Mouse (Mus musculus) spleen, adult 12 weeks (tissue): ENCODE measurements around the gene Txnl4b.
A peak's percentile ranks its signal among the peaks of the same experiment; 100 is the strongest.

Source experiments
- DNase-seq: peaks from one replicate; pipeline ENCODE4 v3.0.0; 2022; ENCODE audit warnings: low spot score

Gene Txnl4b

GRCm38 (mm10) chr8:109565498-109566333 lies at the start of gene Txnl4b, which contains the start of gene Dhx38:
Txnl4b (plus strand) TSS chr8:109565892.
Dhx38 (minus strand) TSS chr8:109565861.
- peak; percentile 95 for DNase-seq

- DNase-seq: no peak
Observed at GRCm38 (mm10) chr8:109524008-109524407, 41.7 kb upstream of the Txnl4b start.

DNA sequence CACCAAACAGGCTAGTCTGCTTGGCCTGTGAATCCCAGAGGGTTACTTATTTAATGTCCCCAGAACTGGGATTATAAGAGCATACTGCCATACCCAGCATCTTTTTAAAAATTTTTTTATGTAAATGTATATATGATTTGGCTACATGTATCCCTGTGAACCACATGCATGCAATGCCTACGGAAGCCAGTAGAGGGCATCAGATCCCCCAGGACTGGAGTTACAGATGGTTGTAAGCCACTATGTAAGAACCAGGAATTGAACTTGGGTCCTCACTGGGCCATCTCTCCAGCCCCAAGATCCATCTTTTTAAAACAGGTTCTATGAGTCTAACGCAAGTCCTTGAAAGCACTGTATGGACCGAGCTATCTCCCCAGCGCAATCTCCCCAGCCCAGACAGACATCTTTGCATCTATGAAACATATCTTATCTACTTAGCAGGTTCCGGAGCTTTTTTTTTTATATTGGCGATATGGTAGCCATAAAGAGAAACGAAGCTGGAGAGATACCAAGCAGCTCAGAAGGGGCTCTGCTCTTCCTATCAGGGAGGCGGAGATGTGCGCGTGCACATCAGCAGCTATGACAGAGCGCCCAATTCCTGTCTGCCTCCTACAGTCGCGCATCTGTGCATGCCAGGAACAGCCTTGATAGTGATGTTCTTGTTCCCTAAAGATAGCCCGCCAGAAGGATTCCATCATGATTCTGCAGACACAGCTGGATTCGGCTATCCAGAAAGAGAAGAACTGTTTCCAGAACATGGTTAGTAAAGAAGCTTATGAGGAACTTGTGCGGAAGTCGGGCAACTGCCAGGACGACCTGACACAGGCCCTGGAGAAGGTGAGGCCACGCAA lies 30.3 kb upstream of the Txnl4b start:
- DNase-seq: peak; percentile 22

DNA sequence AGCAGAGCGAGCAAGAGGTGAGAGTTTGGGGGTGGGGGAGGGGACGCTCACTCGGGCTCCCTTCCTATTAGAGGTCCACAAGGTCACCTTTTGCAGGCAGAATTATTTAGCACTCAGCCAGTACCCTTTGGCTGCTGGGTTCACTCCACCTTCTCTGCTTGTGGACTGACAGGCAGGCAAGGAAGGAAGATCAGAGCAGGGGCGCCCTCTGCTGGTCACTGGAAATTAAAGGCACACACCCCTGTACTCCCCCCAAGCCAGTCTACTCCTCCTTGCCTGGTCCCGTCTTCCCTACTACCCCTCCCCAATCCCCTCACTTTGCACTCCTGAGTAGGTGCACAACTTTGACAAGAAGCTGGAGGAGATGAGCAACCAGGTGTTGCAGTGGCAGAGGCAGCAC lies 29.0 kb upstream of the Txnl4b start:
- DNase-seq: peak; percentile 49

- no peak for DNase-seq
Observed at GRCm38 (mm10) chr8:109542165-109542564, 23.5 kb upstream of the Txnl4b start.

DNA sequence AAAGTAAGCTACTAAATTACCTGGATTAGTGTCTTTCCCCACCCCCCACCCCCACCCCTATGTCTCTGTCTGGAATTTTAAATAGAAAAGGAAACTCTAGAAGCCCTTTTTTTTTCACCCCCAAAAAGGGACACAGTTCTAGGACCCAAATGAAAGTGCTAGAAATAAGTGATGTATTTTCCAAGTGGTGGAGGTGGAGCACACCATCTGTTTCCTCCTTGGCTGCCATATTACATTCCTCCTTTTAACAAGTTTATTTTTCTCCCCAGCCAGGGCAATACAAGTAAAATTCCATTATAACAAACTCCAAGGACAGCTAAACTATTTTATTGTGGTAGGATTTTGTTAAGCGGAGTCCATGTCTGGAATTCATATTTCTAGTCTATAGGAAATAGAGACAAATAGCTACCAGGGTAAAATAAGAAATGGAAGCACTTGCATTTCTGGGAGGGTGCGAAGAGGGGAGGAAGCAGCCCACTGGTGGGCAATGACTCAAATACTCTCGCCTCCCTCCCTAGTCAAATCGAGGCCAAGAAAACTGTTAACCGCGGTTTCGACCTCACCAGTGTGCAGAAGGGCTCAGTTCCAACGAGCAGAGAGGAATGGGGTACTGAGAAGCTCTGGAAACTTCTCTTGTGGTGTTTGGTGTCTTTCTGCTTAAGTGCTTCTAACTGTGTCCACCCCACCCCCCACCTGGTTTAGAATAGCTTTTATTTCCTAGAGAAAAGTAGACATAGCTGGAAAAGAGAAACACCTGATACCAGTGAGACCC lies 22.8 kb upstream of the Txnl4b start:
- no peak for DNase-seq

DNA sequence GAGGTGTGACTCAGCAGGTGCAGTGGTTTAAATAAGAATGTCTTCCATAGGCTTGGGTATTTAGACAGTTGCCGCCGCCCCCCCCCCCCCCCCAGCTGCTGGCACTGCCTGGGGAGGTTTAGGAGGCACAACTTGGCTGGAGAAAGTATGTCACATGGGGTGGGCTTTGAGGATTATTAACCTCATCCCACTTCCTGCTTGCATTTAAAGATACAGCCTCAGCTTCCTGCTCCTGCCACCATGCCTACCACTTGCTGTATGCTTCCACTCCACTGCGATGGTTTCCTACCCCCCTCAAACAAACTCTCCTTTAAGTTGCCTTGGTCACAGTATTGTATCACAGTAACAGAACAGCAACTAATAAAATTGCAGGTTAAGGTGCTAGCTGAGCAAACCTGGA lies 21.6 kb upstream of the Txnl4b start:
- DNase-seq: no peak

DNA sequence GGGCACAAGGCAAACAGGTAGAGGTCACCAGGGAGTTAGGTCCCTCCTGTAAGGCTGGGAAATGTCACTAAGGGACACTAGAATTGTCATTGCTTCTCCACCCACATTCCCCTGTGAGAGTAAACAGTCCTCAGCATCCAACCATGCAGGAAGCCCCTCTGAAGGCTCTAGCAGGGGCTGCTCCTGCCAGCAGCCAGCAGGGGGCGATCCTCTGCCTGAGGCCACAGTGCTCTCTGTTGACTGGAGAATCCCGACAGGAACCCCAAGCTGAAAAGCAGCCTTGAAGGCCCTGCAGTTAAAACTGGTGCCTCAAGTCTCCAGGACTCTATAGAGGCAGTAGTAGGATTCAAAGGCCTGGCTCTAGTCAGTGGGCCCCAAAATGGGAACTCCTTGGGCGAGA lies 14.0 kb upstream of the Txnl4b start:
- no peak for DNase-seq

GRCm38 (mm10) chr8:109563881-109564280 lies 1.8 kb upstream of the Txnl4b start:
- no peak for DNase-seq

DNA sequence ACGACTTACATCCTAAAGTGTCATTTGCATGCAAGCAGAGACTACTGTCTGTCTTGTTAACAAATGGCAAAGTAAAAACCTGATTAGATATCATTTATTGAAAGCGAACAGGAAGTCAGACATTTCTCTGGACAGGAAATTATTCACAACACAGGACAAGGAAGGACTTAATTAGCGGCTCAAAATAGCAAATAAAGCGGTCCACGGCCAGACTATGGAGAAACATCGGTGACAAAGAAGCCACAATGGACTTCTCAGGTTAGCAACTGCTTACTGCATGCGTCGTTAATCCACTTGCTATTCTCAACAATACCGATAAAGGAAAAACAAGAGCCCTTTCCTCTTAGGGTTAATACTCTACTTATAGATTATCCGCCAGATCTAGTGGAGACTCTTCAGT lies 926 bp upstream of the Txnl4b start:
- DNase-seq: no peak

DNA sequence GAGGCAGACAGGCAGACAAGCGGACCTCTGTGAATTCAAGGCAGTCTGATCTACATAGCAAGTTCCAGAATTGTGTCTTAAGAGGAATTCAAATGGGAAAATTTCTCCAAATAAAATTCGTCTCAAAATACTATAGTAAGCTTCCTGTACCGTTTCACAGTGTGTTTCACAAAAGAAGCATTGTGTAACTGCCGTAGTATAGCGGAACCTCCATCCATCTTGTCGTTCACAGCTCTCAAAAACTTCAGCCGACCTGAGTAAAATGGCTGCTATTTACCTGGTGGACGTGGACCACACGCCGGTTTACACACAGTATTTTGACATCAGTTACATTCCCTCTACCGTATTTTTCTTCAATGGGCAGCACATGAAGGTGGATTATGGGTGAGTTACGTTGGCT lies 5.4 kb downstream of the Txnl4b start:
- DNase-seq: no peak

- no peak for DNase-seq
Observed at GRCm38 (mm10) chr8:109576311-109576710, 10.6 kb downstream of the Txnl4b start.

- no peak for DNase-seq
Observed at GRCm38 (mm10) chr8:109578900-109579301, 13.2 kb downstream of the Txnl4b start, which contains the start of gene Hp. Hp (minus strand) TSS chr8:109579172.

DNA sequence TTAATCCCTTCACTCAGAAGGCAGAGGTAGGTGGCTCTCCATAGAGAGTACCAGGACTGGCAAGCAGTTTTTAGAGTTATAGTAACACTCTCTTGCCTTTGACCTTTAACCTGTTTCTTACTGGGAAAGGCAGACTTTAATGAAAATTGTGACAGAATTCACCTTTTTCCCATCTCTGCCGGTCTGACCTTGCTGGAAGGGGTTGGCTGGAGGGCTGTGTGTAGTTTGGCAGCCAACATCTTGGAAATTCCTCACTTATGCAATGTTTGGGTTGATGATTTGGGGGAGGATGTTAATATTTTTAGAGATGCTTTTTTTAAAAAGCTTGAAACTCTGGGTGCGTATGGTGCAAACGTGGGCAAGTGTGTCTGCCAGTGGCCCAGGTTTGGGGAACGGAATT lies 18.6 kb downstream of the Txnl4b start:
- DNase-seq: no peak

DNA sequence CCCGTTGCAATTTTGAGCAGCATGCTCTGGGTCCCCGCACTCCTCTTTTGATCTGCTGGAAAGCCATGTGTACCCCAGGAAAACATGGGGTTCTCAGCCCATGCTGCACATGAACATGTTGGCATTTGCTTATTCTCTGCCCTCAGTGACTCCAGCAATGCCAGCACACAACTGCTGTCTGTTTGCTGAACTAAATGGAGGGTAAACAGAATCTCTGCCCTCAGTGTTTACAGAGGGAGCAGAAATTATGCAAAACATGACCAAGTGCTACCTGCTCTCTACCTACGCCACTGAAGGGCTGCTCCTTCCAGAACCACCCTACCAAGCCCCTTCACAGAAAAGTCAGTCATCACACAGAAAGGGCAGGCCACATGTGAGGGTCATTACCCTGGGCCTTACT lies 19.1 kb downstream of the Txnl4b start:
- no peak for DNase-seq

- DNase-seq: no peak
Observed at GRCm38 (mm10) chr8:109585652-109586051, 20.0 kb downstream of the Txnl4b start.

DNA sequence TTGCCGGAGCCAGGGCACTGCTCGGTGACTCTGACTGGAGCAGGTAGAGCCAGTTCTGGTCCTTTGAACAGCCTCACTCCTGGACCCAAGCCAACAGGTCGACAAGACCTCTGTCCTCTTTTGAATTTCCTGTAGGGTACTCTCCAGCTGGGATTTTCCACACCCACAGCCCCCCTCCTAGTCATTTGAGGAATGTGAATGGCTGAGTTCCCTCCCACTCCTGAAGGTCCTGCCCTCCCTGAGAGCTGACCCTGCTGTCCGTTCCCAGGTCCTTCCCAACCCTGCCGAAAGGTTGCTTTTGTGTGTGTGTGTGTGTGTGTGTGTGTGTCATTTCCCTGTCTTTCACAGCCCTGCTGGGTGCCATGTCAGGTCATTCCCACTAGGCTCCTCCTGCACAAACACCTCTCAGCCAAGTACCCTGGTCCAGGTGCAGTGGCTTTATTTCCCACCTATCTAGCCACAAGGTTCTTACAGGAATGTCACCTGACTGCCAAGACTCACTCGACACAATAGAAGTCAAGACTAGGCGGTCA lies 21.3 kb downstream of the Txnl4b start:
- DNase-seq: no peak

- DNase-seq: no peak
Observed at GRCm38 (mm10) chr8:109590901-109591300, 25.2 kb downstream of the Txnl4b start.

DNA sequence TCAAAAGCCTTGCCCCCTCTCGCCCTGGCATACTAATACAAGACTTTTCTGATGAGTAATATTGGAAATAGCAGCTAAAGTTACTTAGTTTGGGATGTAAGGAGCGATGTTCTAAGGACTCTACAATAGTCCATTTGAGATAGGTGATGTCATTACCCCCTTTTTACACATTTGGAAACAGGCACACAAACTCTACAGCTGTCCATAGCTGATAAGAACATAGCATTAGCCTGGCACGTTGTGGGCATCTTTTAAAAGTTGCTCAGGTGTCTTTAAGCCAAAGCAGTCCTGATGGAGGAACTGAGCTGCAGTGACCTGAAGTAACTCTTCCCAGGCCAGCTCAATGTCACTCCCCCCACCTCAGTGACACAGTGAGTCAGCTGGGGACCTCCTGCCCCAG lies 25.7 kb downstream of the Txnl4b start:
- no peak for DNase-seq

DNA sequence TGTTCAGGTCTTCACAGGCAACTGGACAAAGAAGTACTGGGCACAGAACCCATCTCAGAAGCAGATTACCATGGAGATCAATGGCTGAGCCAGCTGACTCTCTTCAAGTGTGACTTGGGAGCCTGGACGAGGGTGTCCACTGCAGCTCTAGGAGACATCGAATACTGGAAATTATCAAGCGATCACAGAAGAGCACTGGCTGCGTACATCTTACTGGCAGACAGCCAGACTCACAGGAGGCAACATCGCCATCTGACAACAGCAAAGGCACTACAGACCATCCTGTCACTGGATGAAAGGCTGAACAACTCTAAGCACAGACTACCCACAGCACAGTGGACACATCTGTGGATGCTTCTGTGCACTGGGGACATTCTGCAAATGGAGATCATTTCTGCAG lies 26.5 kb downstream of the Txnl4b start:
- DNase-seq: peak; percentile 38

DNA sequence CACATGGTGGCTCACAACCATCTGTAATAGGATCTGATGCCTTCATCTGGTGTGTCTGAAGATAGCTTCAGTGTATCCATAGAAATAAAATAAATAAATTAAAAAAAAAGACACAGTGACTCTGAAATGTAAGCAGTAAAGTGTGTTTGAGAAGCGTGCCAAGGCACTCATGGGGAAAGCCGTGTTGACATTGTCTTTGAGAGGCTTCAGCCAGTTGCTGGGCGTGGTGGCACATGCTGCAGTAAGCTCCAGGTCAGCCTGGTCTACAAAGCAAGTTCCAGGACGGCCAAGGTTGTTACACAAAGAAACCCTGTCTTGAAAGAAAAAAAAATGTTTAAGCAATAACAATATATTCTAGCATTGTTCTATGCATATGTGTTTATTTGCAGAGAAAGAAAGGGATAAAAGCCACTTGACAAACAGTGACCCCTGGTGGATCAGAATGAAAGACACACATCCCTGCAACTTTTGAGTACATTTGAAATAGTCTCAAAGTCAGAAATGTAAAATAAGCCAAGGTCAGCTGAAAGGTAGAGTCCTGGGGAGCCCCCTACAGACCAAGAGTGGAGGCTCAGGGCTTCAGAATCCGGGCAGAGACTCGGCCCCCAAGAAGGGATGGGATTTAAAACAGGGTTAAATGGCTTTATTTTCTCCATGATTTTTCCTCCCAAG lies 27.6 kb downstream of the Txnl4b start:
- DNase-seq: no peak
